Mouse (Mus musculus) midbrain, embryonic 14.5 days (tissue): ENCODE measurements around the gene Supv3l1. TPM values are rescaled to one million over a fixed set of nuclear protein-coding genes. Genes with fewer than 3 reads are reported as not detected.
"Not testable (repeated sequence)": the region's sequence is repeated elsewhere in the genome, so short reads cannot be mapped to it uniquely, and the experiment has no call there.

Source experiments
- ATAC-seq: fragments of 200-750 bp; cut with Nextera tagmentation; 2 replicates; pipeline ENCODE4 v1.8.0; 2017; ENCODE audit warnings: moderate number of reproducible peaks, moderate library complexity; ENCODE audit not compliant: low FRiP score, low TSS enrichment
- DNase-seq: peaks from one replicate; pipeline ENCODE4 v3.0.0-alpha.2; 2015
- H3K27ac ChIP-seq: fragments of 300-500 bp; sonication (generic); replicated peaks from 2 replicates; pipeline ENCODE4 v1.5.1; 2014; ENCODE audit warnings: mild to moderate bottlenecking, low read depth, low read length, moderate library complexity
- H3K27me3 ChIP-seq: fragments of 300-500 bp; sonication (generic); 2 replicates; pipeline ENCODE4 v1.6.1; 2014; ENCODE audit warnings: low read length, control low read depth, mixed read lengths; ENCODE audit not compliant: control insufficient read depth, insufficient read depth
- H3K36me3 ChIP-seq: fragments of 300-500 bp; sonication (generic); 2 replicates; pipeline ENCODE4 v1.6.1; 2014; ENCODE audit warnings: low read length, control low read depth; ENCODE audit not compliant: control insufficient read depth, insufficient read depth
- H3K4me1 ChIP-seq: fragments of 300-500 bp; sonication (generic); 2 replicates; pipeline ENCODE4 v1.6.1; 2014; ENCODE audit warnings: mild to moderate bottlenecking, antibody characterized with exemption, low read length, control low read depth; ENCODE audit not compliant: control insufficient read depth, insufficient read depth
- H3K4me2 ChIP-seq: fragments of 300-500 bp; sonication (generic); 2 replicates; pipeline ENCODE4 v1.6.1; 2014; ENCODE audit warnings: mild to moderate bottlenecking, low read length, moderate library complexity
- H3K4me3 ChIP-seq: fragments of 300-500 bp; sonication (generic); replicated peaks from 2 replicates; pipeline ENCODE4 v1.5.1; 2014; ENCODE audit warnings: low read depth, low read length
- H3K9ac ChIP-seq: fragments of 300-500 bp; sonication (generic); replicated peaks from 2 replicates; pipeline ENCODE4 v1.6.1; 2014; ENCODE audit warnings: mild to moderate bottlenecking, low read length, moderate library complexity
- H3K9me3 ChIP-seq: fragments of 300-500 bp; sonication (generic); 2 replicates; pipeline ENCODE4 v1.6.1; 2016; ENCODE audit warnings: low read length, control low read depth, mixed read lengths; ENCODE audit not compliant: control insufficient read depth
- WGBS: fragments of 180-500 bp; shearing (Covaris S2); extraction: QIAGEN DNeasy Blood & Tissue Kit; methylation state at CpG from one replicate; pipeline ENCODE4 v1.1.7; 2014; 5-methylcytosine and 5-hydroxymethylcytosine counted together
- polyA plus RNA-seq: library from polyadenylated mRNA; unstranded; fragments of >200 nt; fragmentation: Nextera tagmentation; extraction: Ambion mirVana; gene quantifications from 2 replicates; pipeline ENCODE4 v1.2.1, GENCODE M21; 2014

Gene Supv3l1
- polyA plus RNA-seq, 1 experiment from 2014 or later: 24.5 TPM

GRCm38 (mm10) chr10:62474944-62475343, 25.4 kb upstream of the Supv3l1 start:
- DNase-seq (no peak), ATAC-seq (no peak)
- Histone ChIP-seq H3K4me3 (no peak overlapping the region), H3K36me3 (0 out of 2 replicates have a peak, but pooled peaks cover 13% of the 10 kb centered on the region), H3K4me2 (no peak overlapping the region), H3K9me3 (no peaks in the 10 kb centered on the region), H3K27ac (no peak overlapping the region), H3K4me1 (no peaks in the 10 kb centered on the region), H3K9ac (no peak overlapping the region), H3K27me3 (no peaks in the 10 kb centered on the region)
- WGBS: 95% methylated on average over 10 of the region's 10 CpGs

DNA sequence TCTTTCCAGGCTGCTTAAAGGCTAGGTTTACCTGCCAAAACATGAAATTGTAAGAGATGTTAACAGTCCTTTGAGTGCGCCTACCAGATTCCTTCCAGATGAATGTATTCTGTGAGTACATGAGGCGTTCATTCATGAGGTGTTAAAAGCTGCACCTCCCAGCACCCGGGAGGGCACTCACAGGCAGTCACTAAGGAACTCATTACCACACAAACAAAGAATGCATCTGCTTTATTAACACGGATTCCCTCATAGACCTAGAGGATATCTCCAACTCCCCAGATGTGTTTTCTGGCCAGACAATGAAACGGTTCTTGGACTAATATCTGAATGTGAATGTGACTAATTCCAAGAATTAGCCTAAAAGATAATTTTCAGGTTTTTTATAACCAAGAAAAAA, 21.6 kb upstream of the Supv3l1 start:
- WGBS: 57% methylated on average over 5 of the region's 5 CpGs
- no peak overlapping the region for H3K4me3 ChIP-seq
- ATAC-seq (no peak), DNase-seq (peak; percentile 2)
- no peak overlapping the region for H3K4me2 ChIP-seq
- H3K9me3 ChIP-seq: no peaks in the 10 kb centered on the region
- H3K36me3 ChIP-seq: peaks cover 20% of the 10 kb centered on the region
- no peaks in the 10 kb centered on the region for H3K4me1 ChIP-seq
- H3K9ac ChIP-seq: no peak overlapping the region
- H3K27me3 ChIP-seq: no peaks in the 10 kb centered on the region
- no peak overlapping the region for H3K27ac ChIP-seq

DNA sequence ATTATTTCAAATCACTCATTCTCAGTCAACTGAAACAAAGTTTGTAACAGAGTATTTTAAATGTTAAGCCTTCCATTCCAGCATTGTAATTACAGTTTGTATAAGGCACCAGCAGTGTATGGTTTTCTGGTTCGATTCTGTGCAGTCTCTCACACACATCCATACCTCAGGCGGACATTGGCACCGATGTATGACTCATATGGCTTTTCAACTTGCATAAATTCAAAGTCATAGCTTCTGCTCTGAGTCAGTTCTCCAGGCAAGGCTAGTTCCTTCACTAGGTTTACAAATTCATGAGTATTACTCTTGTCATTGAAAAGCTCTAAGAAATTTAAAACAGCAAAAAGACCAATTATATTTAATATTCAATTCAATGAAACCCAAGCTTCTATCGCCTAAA, 20.2 kb upstream of the Supv3l1 start:
- Histone ChIP-seq H3K9ac (no peak overlapping the region), H3K4me1 (no peaks in the 10 kb centered on the region), H3K4me2 (no peak overlapping the region), H3K27me3 (no peaks in the 10 kb centered on the region), H3K27ac (no peak overlapping the region), H3K9me3 (no peaks in the 10 kb centered on the region), H3K36me3 (peaks cover 16% of the 10 kb centered on the region), H3K4me3 (no peak overlapping the region)
- ATAC-seq: no peak
- 96% methylated on average over 4 of the region's 4 CpGs for WGBS
- no peak for DNase-seq

DNA sequence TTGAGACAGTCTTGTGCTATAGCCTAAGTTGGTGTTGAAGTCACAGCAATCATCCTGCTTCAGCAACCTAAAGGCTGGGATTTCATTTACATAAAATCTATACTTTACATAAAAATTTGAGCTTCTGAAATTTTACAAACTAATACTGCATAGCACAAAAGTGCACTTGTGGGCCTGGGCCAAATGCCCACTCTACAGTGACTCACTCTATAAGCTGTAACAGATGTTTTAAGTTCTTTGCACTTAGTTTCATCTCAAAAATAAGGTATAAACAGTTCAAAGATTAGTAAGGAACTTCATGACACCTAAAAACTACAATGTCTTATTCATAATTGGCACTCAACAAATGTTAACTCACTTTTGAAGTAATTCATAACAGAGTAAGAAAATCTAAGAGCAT, 11.8 kb upstream of the Supv3l1 start:
- no peak overlapping the region for H3K4me2 ChIP-seq
- H3K9me3 ChIP-seq: no peaks in the 10 kb centered on the region
- no peak overlapping the region for H3K4me3 ChIP-seq
- no peaks in the 10 kb centered on the region for H3K4me1 ChIP-seq
- DNase-seq (no peak), ATAC-seq (no peak)
- no peak overlapping the region for H3K27ac ChIP-seq
- H3K9ac ChIP-seq: no peak overlapping the region
- H3K27me3 ChIP-seq: no peaks in the 10 kb centered on the region
- peaks cover 62% of the 10 kb centered on the region for H3K36me3 ChIP-seq

DNA sequence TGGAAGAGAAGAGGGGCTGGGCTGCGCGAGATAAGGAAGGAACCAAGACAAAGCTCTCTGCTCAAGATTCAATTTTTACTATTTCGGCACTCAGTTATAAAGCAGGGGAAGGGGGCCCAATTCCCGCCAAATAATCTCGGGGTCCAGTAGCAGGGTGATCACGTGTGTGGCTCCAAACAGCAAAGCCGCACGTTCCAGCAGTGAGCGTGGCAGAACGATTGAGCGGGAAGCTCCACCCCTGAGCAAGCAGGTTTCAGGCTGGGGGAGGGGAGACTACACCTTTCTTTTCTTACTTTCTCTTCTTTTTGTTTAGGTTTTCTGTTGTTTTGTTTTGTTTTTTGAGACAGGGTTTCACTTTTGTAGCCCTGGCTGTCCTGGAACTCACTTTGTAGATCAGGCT, 2.5 kb upstream of the Supv3l1 start:
- not testable (repeated sequence) for ATAC-seq, DNase-seq, H3K9me3 ChIP-seq, H3K27me3 ChIP-seq, H3K27ac ChIP-seq, H3K9ac ChIP-seq, H3K4me2 ChIP-seq, H3K4me3 ChIP-seq
- peaks cover 13% of the 10 kb centered on the region for H3K4me1 ChIP-seq
- H3K36me3 ChIP-seq: peaks cover 27% of the 10 kb centered on the region
- 69% methylated on average over 11 of the region's 11 CpGs for WGBS

DNA sequence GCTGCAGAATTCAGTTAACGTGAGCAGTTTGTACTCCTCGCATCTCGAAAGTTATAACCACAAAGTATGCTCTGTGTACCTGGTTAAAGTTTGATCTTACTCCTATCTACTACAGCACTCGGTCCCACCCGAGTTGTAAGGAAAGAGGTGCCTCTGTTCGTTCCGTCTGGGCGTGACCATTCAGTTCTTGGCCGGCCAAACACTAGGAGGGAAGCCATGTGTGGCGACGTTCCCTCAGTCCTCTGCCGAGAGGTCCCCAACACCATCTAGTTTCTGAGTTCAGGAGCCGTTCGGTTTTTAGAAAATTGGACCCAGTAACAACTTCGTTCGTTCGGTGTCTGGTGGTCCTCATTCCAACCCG, 722 bp upstream of the Supv3l1 start:
- Histone ChIP-seq H3K9ac (peak overlapping the region; percentile 93), H3K36me3 (peaks cover 27% of the 10 kb centered on the region), H3K4me2 (peak overlapping the region; percentile 80), H3K27ac (peak overlapping the region; percentile 91), H3K27me3 (no peaks in the 10 kb centered on the region), H3K9me3 (no peaks in the 10 kb centered on the region), H3K4me1 (peaks cover 13% of the 10 kb centered on the region), H3K4me3 (peak overlapping the region; percentile 98)
- DNase-seq: no peak
- ATAC-seq: no peak
- 41% methylated on average over 18 of the region's 18 CpGs for WGBS

DNA sequence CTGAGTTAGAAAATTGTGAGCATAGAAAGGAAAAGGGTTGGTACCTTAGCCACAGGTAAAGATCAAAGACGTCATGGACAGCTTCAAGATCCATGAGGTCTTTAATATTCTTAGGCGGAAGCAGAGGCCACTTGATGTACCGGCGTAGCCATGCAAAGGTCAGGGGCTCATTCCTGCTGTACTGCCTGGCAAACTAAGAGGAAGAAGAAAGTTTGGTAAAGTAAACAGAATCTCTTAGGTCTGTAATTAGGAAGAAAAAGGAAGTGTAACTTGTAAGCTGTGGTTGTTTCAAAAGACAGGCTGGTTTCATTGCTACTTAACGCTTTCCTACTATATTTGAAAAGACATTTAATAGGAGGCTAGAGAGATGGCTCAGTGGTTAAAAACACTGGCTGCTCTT, 19.1 kb downstream of the Supv3l1 start:
- no peaks in the 10 kb centered on the region for H3K27me3 ChIP-seq

DNA sequence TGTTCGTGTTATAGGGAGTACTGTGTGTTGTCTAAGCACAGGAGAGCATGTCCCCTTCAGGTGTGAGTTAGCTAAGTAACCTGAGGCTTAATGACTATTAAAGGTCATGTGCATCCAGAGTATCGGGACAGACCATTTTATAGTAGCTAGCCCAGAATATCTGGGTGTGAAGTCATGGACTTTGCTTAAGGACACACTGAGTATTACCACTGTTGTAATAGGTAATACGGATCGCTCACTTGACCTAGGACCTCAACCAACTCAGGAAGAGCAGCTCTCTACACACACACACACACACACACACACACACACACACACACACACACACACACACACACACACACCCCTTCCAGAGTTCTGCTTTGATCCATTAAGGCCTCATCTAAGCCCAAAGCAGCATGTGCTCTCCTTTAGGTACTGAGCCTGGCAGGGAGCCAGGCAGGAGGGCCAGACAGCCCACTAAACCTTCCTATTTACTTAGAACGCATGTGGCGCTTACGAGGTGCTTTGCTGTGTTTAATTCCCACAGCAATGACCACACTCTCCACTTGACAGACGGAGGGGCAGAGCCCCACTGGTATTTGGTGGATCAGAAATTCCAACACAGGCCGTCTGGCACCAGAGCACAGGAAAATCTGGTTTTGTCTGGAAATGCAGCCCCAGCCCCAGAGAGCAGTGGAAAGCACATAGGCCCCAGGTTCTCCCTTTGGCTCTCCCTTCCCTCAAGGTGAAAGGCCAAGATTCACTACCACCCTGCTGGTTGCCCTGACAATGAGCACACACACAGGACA, 24.3 kb downstream of the Supv3l1 start:
- Histone ChIP-seq H3K4me1 (no peaks in the 10 kb centered on the region), H3K4me3 (no peak overlapping the region), H3K4me2 (no peak overlapping the region), H3K27ac (no peak overlapping the region), H3K27me3 (no peaks in the 10 kb centered on the region), H3K9me3 (no peaks in the 10 kb centered on the region), H3K36me3 (peaks cover 27% of the 10 kb centered on the region), H3K9ac (no peak overlapping the region)
- DNase-seq: peak; percentile 28
- no peak for ATAC-seq
- WGBS: 49% methylated on average over 9 of the region's 9 CpGs

More for the DNA sequence above, 19.1 kb downstream of the Supv3l1 start:
- DNase-seq (no peak), ATAC-seq (no peak)
- WGBS: 96% methylated on average over 5 of the region's 5 CpGs
- H3K9me3 ChIP-seq: no peaks in the 10 kb centered on the region
- H3K27ac ChIP-seq: no peak overlapping the region
- H3K36me3 ChIP-seq: peaks cover 78% of the 10 kb centered on the region
- no peaks in the 10 kb centered on the region for H3K4me1 ChIP-seq
- H3K4me2 ChIP-seq: no peak overlapping the region
- no peak overlapping the region for H3K4me3 ChIP-seq
- H3K9ac ChIP-seq: no peak overlapping the region

- 45% methylated on average over 15 of the region's 15 CpGs for WGBS
- Histone ChIP-seq H3K27ac (no peak within 1 kb of the TSS), H3K36me3 (no peaks in the 10 kb centered on the region), H3K27me3 (no peaks in the 10 kb centered on the region), H3K9ac (no peak within 1 kb of the TSS), H3K4me3 (no peak within 1 kb of the TSS), H3K4me2 (no peak within 1 kb of the TSS), H3K9me3 (no peaks in the 10 kb centered on the region), H3K4me1 (no peaks in the 10 kb centered on the region)
- no peak for DNase-seq
- no peak for ATAC-seq
These were observed 27.3 kb downstream of the Supv3l1 start, which contains the start of gene Hkdc1 for GRCm38 (mm10) chr10:62422255-62422654. Gene Hkdc1, minus strand, starts transcription at chr10:62422491.
